Mouse (Mus musculus): Measurements from ENCODE around the gene March8. TPM values are rescaled to one million over a fixed set of nuclear protein-coding genes. Genes with fewer than 3 reads are reported as not detected.

The March8 gene
- total RNA-seq, 2 experiments from 2014 or later, result 48.4 to 50.1 TPM

GRCm38 (mm10) chr6:116405715-116406114, 67.9 kb downstream of the March8 start:
- intact Hi-C loops (cut with DNase I), result no loop called here

GRCm38 (mm10) chr6:116406152-116406551, 68.3 kb downstream of the March8 start:
- intact Hi-C loops (cut with DNase I), result no loop called here

More at GRCm38 (mm10) chr6:116405715-116406114, 67.9 kb downstream of the March8 start:
- no peak for DNase-seq (ENCODE audit: low spot score in 2 of 2)

GRCm38 (mm10) chr6:116406680-116407079, 68.9 kb downstream of the March8 start:
- DNase-seq (ENCODE audit: low spot score in 2 of 2), result no peak
- intact Hi-C loops (cut with DNase I), result no loop called here

More at GRCm38 (mm10) chr6:116406152-116406551, 68.3 kb downstream of the March8 start:
- DNase-seq (ENCODE audit: low spot score in 2 of 2), result no peak

GRCm38 (mm10) chr6:116407216-116407615, 69.4 kb downstream of the March8 start:
- no peak for DNase-seq (ENCODE audit: low spot score in 2 of 2)
- intact Hi-C loops (cut with DNase I), result no loop called here

GRCm38 (mm10) chr6:116407956-116408657, 70.3 kb downstream of the March8 start:
- intact Hi-C loops (cut with DNase I), result no loop called here
- no peak for DNase-seq (ENCODE audit: low spot score in 2 of 2)

GRCm38 (mm10) chr6:116410436-116410835, 72.6 kb downstream of the March8 start:
- intact Hi-C loops (cut with DNase I), result no loop called here
- no peak for DNase-seq (ENCODE audit: low spot score in 2 of 2)

GRCm38 (mm10) chr6:116411716-116412115, 73.9 kb downstream of the March8 start:
- intact Hi-C loops (cut with DNase I), result no loop called here
- DNase-seq (ENCODE audit: low spot score in 2 of 2), result no peak

- intact Hi-C loops (cut with DNase I), result no loop called here
- no peak for DNase-seq (ENCODE audit: low spot score in 2 of 2)
These were observed 74.9 kb downstream of the March8 start for GRCm38 (mm10) chr6:116412546-116413325.

GRCm38 (mm10) chr6:116415126-116415676, 77.4 kb downstream of the March8 start:
- DNase-seq (ENCODE audit: low spot score in 2 of 2), result no peak
- intact Hi-C loops (cut with DNase I), result no loop called here

- intact Hi-C loops (cut with DNase I), result no loop called here
- DNase-seq (ENCODE audit: low spot score in 2 of 2), result no peak
These were observed 78.3 kb downstream of the March8 start for GRCm38 (mm10) chr6:116416000-116416552.

- DNase-seq (ENCODE audit: low spot score in 2 of 2), result no peak
- intact Hi-C loops (cut with DNase I), result no loop called here
These were observed 79.9 kb downstream of the March8 start for GRCm38 (mm10) chr6:116417518-116418315.

- no peak for DNase-seq (ENCODE audit: low spot score in 2 of 2)
- intact Hi-C loops (cut with DNase I), result no loop called here
These were observed 80.7 kb downstream of the March8 start for GRCm38 (mm10) chr6:116418487-116418886.

GRCm38 (mm10) chr6:116419699-116420098, 81.9 kb downstream of the March8 start:
- intact Hi-C loops (cut with DNase I), result loop anchor here (5.0 to 10.0 kb wide), 2 partner anchors 152 to 405 kb away; no protein-coding TSS in a partner anchor
- DNase-seq (ENCODE audit: low spot score in 2 of 2), result no peak

- intact Hi-C loops (cut with DNase I), result loop anchor here (5.0 to 10.0 kb wide), 2 partner anchors 153 to 405 kb away; no protein-coding TSS in a partner anchor
- no peak for DNase-seq (ENCODE audit: low spot score in 2 of 2)
These were observed 82.4 kb downstream of the March8 start for GRCm38 (mm10) chr6:116420271-116420670.

GRCm38 (mm10) chr6:116422991-116423390, 85.2 kb downstream of the March8 start:
- intact Hi-C loops (cut with DNase I), result loop anchor here (5.0 to 10.0 kb wide), 2 partner anchors 156 to 408 kb away; no protein-coding TSS in a partner anchor
- no peak for DNase-seq (ENCODE audit: low spot score in 2 of 2)

- intact Hi-C loops (cut with DNase I), result loop anchor here (5.0 to 10.0 kb wide), 2 partner anchors 156 to 409 kb away; no protein-coding TSS in a partner anchor
- DNase-seq (ENCODE audit: low spot score in 2 of 2), result no peak
These were observed 85.8 kb downstream of the March8 start for GRCm38 (mm10) chr6:116423664-116424063.

GRCm38 (mm10) chr6:116427552-116427951, 89.7 kb downstream of the March8 start:
- DNase-seq (ENCODE audit: low spot score in 2 of 2), result no peak
- intact Hi-C loops (cut with DNase I), result loop anchor here (10.0 kb wide), 1 partner anchor 413 kb away; no protein-coding TSS in a partner anchor

GRCm38 (mm10) chr6:116428282-116428681, 90.5 kb downstream of the March8 start:
- intact Hi-C loops (cut with DNase I), result loop anchor here (10.0 kb wide), 1 partner anchor 413 kb away; no protein-coding TSS in a partner anchor
- no peak for DNase-seq (ENCODE audit: low spot score in 2 of 2)

GRCm38 (mm10) chr6:116438864-116439263, 101.0 kb downstream of the March8 start:
- no peak for DNase-seq (ENCODE audit: low spot score in 2 of 2)
- intact Hi-C loops (cut with DNase I), result no loop called here

All from left cerebral cortex, postnatal 36 days (tissue).